Comparison of ENCODE assay signal across 8 mouse cellular contexts in genomic region chr6:29768791-29769441, GRCm38 (mm10). TPM values are rescaled to one million over a fixed set of nuclear protein-coding genes. Genes with fewer than 3 reads are reported as not detected.
A peak's percentile ranks its signal among the peaks of the same experiment; 100 is the strongest.
DNase-seq lines count a peak whose midpoint lies in the region; ATAC-seq lines count a peak whose summit lies in the region.

No protein-coding gene starts in this region.

- H3K9ac ChIP-seq in forebrain, embryonic 15.5 days (replicated peaks), result peak overlapping the region; percentile 82
- H3K9ac ChIP-seq in intestine, embryonic 14.5 days (ENCODE audit: low read length), result peak overlapping the region; percentile 76
- peak overlapping the region; percentile 85 for H3K9ac ChIP-seq in liver, embryonic 15.5 days

- DNase-seq in retina, postnatal 1 day, result peak; percentile 45
- DNase-seq in retina, embryonic 14.5 days (ENCODE audit: low spot score), result no peak
- peak; percentile 49 for DNase-seq in adrenal gland, postnatal 25 days
- DNase-seq in intestine, embryonic 14.5 days (ENCODE audit: low spot score), result peak; percentile 84
- peak; percentile 72 for DNase-seq in neural tube, embryonic 10.5 days (ENCODE audit: extremely low spot score, low spot score)
- no peak for DNase-seq in layer of hippocampus, postnatal 14 days (ENCODE audit: low spot score in 2 of 2)

- no peaks in the 10 kb centered on the region for H3K27me3 ChIP-seq in forebrain, embryonic 15.5 days
- no peaks in the 10 kb centered on the region for H3K27me3 ChIP-seq in intestine, embryonic 14.5 days (replicated peaks; ENCODE audit: control insufficient read depth, insufficient read depth, low read length)
- no peaks in the 10 kb centered on the region for H3K27me3 ChIP-seq in liver, embryonic 15.5 days

- peak overlapping the region; percentile 90 for H3K27ac ChIP-seq in forebrain, embryonic 15.5 days (replicated peaks)
- H3K27ac ChIP-seq in intestine, embryonic 14.5 days (ENCODE audit: low read depth), result peak overlapping the region; percentile 81
- H3K27ac ChIP-seq in liver, embryonic 15.5 days (replicated peaks), result peak overlapping the region; percentile 81

- under 1% methylated on average over 50 of the region's 50 CpGs for WGBS in forebrain, embryonic 15.5 days
- under 1% methylated on average over 48 of the region's 50 CpGs for WGBS in intestine, embryonic 14.5 days
- under 1% methylated on average over 44 of the region's 50 CpGs for WGBS in liver, embryonic 15.5 days (ENCODE audit: insufficient replicate concordance)

- no peaks in the 10 kb centered on the region for H3K36me3 ChIP-seq in forebrain, embryonic 15.5 days
- H3K36me3 ChIP-seq in intestine, embryonic 14.5 days (ENCODE audit: control insufficient read depth, insufficient read depth, low read length), result no peaks in the 10 kb centered on the region
- H3K36me3 ChIP-seq in liver, embryonic 15.5 days (replicated peaks), result no peaks in the 10 kb centered on the region

- peaks cover 14% of the 10 kb centered on the region for H3K4me1 ChIP-seq in forebrain, embryonic 15.5 days
- peaks cover 10% of the 10 kb centered on the region for H3K4me1 ChIP-seq in intestine, embryonic 14.5 days (replicated peaks; ENCODE audit: control insufficient read depth, insufficient read depth, low read length)
- peaks cover 31% of the 10 kb centered on the region for H3K4me1 ChIP-seq in liver, embryonic 15.5 days (replicated peaks)

- ATAC-seq in forebrain, embryonic 15.5 days (replicated peaks), result 0 out of 2 replicates have a peak, but pooled peaks have one; percentile 44
- ATAC-seq in intestine, embryonic 14.5 days (replicated peaks; ENCODE audit: low FRiP score, low TSS enrichment, low read depth), result peak; percentile 45
- ATAC-seq in liver, embryonic 15.5 days (ENCODE audit: insufficient read depth), result peak; percentile 63

- no peaks in the 10 kb centered on the region for H3K9me3 ChIP-seq in forebrain, embryonic 15.5 days
- no peaks in the 10 kb centered on the region for H3K9me3 ChIP-seq in intestine, embryonic 14.5 days (ENCODE audit: control insufficient read depth, low read length)
- H3K9me3 ChIP-seq in liver, embryonic 15.5 days (replicated peaks), result no peaks in the 10 kb centered on the region

- peak overlapping the region; percentile 56 for H3K4me2 ChIP-seq in forebrain, embryonic 15.5 days (replicated peaks)
- H3K4me2 ChIP-seq in intestine, embryonic 14.5 days (ENCODE audit: low read length), result peak overlapping the region; percentile 63
- H3K4me2 ChIP-seq in liver, embryonic 15.5 days, result peak overlapping the region; percentile 99

- peak overlapping the region; percentile 77 for H3K4me3 ChIP-seq in forebrain, embryonic 15.5 days
- H3K4me3 ChIP-seq in intestine, embryonic 14.5 days (ENCODE audit: low read depth, low read length), result peak overlapping the region; percentile 85
- H3K4me3 ChIP-seq in liver, embryonic 15.5 days (replicated peaks), result peak overlapping the region; percentile 89

RNA-seq across cellular contexts. Expression of gene Ahcyl2, which starts 1.1 kb away (rescaled TPM):
- 137 and 156 TPM in 2 replicates for total RNA-seq in adrenal gland, postnatal 25 days (2021)
- polyA plus RNA-seq in forebrain, embryonic 15.5 days (2015; fragmentation: Nextera tagmentation; extraction: Ambion mirVana), result 12.9 and 13.0 TPM in 2 replicates
- polyA plus RNA-seq in intestine, embryonic 14.5 days (2014; fragmentation: Nextera tagmentation; extraction: Ambion mirVana), result 34.0 and 43.8 TPM in 2 replicates
- polyA plus RNA-seq in liver, embryonic 15.5 days (2015; fragmentation: Nextera tagmentation; extraction: Ambion mirVana), result 3.8 and 4.6 TPM in 2 replicates
- total RNA-seq in layer of hippocampus, postnatal 14 days (2021), result 100 to 1,000 TPM; 160 to 162 TPM

RNA-seq across cellular contexts. Expression of gene Smo, which starts 33.6 kb away (rescaled TPM):
- 42.9 and 51.2 TPM in 2 replicates for total RNA-seq in adrenal gland, postnatal 25 days (2021)
- polyA plus RNA-seq in forebrain, embryonic 15.5 days (2015; fragmentation: Nextera tagmentation; extraction: Ambion mirVana), result 14.4 and 16.3 TPM in 2 replicates
- polyA plus RNA-seq in intestine, embryonic 14.5 days (2014; fragmentation: Nextera tagmentation; extraction: Ambion mirVana), result 46.5 and 48.0 TPM in 2 replicates
- polyA plus RNA-seq in liver, embryonic 15.5 days (2015; fragmentation: Nextera tagmentation; extraction: Ambion mirVana), result 3.2 and 3.6 TPM in 2 replicates
- total RNA-seq in layer of hippocampus, postnatal 14 days (2021), result 10 to 100 TPM; 12.9 to 14.4 TPM

Comparison
In these comparisons a context has a peak if more than half of its experiments do, and no peak if none do; other contexts are left out.
1. DNase-seq: peak in retina, postnatal 1 day (single experiment), adrenal gland, postnatal 25 days (single experiment), intestine, embryonic 14.5 days (single experiment) and neural tube, embryonic 10.5 days (single experiment); none in retina, embryonic 14.5 days (single experiment) and layer of hippocampus, postnatal 14 days (0 of 2).
2. Peak in every context shown above with its lines, with median percentiles within 50 percentile points of each other: ATAC-seq, H3K27ac ChIP-seq, H3K4me2 ChIP-seq, H3K4me3 ChIP-seq and H3K9ac ChIP-seq.